Mouse (Mus musculus) heart, embryonic 14.5 days (tissue): Measurements from ENCODE around the gene Gm42957. TPM values are rescaled to one million over a fixed set of nuclear protein-coding genes. Genes with fewer than 3 reads are reported as not detected.

Source experiments
- ATAC-seq: fragments of 200-750 bp; cut with Nextera tagmentation; 2 replicates; pipeline ENCODE4 v1.8.0; 2017; ENCODE audit warnings: low read depth, moderate TSS enrichment; ENCODE audit not compliant: insufficient number of reproducible peaks, insufficient read depth, low FRiP score
- H3K27ac ChIP-seq, 2 experiments: fragments of 200-500 bp in 1 of 2; fragments of 300-500 bp in 1 of 2; sonication (generic) in 1 of 2; replicated peaks in 1 of 2; 2 replicates each; pipeline ENCODE4 v1.5.1; 2012 to 2014; ENCODE audit warnings: low read depth in 2 of 2, low read length in 2 of 2, control low read depth in 1 of 2, mild to moderate bottlenecking in 1 of 2, mixed read lengths in 1 of 2; ENCODE audit not compliant: control insufficient read depth in 1 of 2, insufficient read depth in 1 of 2
- H3K27me3 ChIP-seq: fragments of 300-500 bp; sonication (generic); 2 replicates; pipeline ENCODE4 v1.6.1; 2014; ENCODE audit warnings: mild to moderate bottlenecking, low read length, control low read depth; ENCODE audit not compliant: control insufficient read depth, insufficient read depth
- H3K36me3 ChIP-seq: fragments of 300-500 bp; sonication (generic); 2 replicates; pipeline ENCODE4 v1.6.1; 2014; ENCODE audit warnings: mild to moderate bottlenecking, control low read depth, low read length, mixed read lengths; ENCODE audit not compliant: control insufficient read depth, insufficient read depth
- H3K4me1 ChIP-seq, 2 experiments: fragments of 200-500 bp in 1 of 2; fragments of 300-500 bp in 1 of 2; sonication (generic) in 1 of 2; 2 replicates each; pipeline ENCODE4 v1.6.1; 2012 to 2014; ENCODE audit warnings: low read length in 2 of 2, control low read depth in 1 of 2, mixed read lengths in 1 of 2; ENCODE audit not compliant: control insufficient read depth in 2 of 2, insufficient read depth in 2 of 2
- H3K4me2 ChIP-seq: fragments of 300-500 bp; sonication (generic); 2 replicates; pipeline ENCODE4 v1.6.1; 2014; ENCODE audit warnings: mild to moderate bottlenecking, low read length
- H3K4me3 ChIP-seq, 2 experiments: fragments of 200-500 bp in 1 of 2; fragments of 300-500 bp in 1 of 2; sonication (generic) in 1 of 2; 2 replicates each; pipeline ENCODE4 v1.5.1; 2012 to 2014; ENCODE audit warnings: low read length in 2 of 2, mild to moderate bottlenecking in 2 of 2, control low read depth in 1 of 2, low read depth in 1 of 2, moderate library complexity in 1 of 2; ENCODE audit not compliant: control insufficient read depth in 1 of 2, insufficient read depth in 1 of 2
- H3K9ac ChIP-seq: fragments of 300-500 bp; sonication (generic); 2 replicates; pipeline ENCODE4 v1.6.1; 2014; ENCODE audit warnings: mild to moderate bottlenecking, low read length
- H3K9me3 ChIP-seq: fragments of 300-500 bp; sonication (generic); 2 replicates; pipeline ENCODE4 v1.6.1; 2016; ENCODE audit warnings: low read length, control low read depth; ENCODE audit not compliant: control insufficient read depth
- WGBS: fragments of 180-500 bp; shearing (Covaris S2); extraction: QIAGEN DNeasy Blood & Tissue Kit; methylation state at CpG from one replicate; pipeline ENCODE4 v1.1.7; 2014; 5-methylcytosine and 5-hydroxymethylcytosine counted together
- polyA plus RNA-seq: library from polyadenylated mRNA; unstranded; fragments of >200 nt; fragmentation: Nextera tagmentation; extraction: Ambion mirVana; gene quantifications from 2 replicates; pipeline ENCODE4 v1.2.1, GENCODE M21; 2014

Gm42957 gene
- polyA plus RNA-seq, 1 experiment from 2014 or later, result 0.07 TPM

DNA sequence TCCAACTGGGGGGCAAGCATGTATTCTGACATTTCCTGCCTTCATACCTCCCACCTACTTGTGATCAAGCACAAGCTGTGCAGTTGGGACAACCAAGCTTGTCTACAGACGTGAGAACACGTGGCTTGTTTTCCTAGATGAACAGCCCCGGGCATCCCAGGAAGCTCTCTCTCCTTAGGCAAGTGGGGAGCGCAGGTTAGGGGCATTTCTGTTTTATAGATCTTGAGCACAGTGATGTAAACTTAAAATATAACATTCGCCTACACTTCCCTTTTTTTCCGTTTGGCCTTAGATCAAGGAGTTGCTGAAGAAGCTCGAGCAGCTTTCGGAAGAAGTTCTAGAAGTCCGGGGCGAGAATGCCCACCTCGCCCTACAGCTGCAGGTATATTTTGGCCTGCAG, 53.6 kb downstream of the Gm42957 start:
- WGBS, result 73% methylated on average over 11 of the region's 11 CpGs
- no peaks in the 10 kb centered on the region for H3K36me3 ChIP-seq
- peaks cover 0 to 5% of the 10 kb centered on the region in 2 experiments; a peak in 1 of 4 replicates for H3K4me1 ChIP-seq
- peaks cover 16% of the 10 kb centered on the region; the same call in 1 of the 2 replicates for H3K27me3 ChIP-seq
- no peak overlapping the region for H3K4me3 ChIP-seq
- no peaks in the 10 kb centered on the region for H3K9me3 ChIP-seq
- no peak overlapping the region for H3K9ac ChIP-seq
- no peak for ATAC-seq
- no peak overlapping the region for H3K27ac ChIP-seq
- no peak overlapping the region for H3K4me2 ChIP-seq

DNA sequence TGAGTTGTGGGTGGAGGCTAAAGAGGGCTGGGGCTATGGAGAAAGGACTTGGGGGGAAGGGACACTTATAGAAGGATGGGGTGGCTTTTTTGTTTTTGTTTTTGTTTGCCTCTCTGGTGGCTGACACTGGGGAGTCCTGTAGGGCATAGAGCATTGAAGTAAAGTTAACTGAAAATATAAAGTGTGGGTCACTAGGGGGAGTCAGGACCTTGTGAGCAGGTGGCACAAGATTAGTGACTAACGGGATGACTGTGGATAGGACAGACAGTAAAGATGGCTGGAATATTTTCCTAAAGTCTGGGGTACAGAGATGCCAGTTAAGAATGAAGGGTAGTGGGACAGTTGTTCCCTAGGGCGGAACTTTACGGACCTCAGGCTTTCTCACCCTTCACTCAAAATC, 55.0 kb downstream of the Gm42957 start:
- Histone ChIP-seq H3K27me3 (peaks cover 4% of the 10 kb centered on the region; the same call in 1 of the 2 replicates), H3K9ac (no peak overlapping the region), H3K4me3 (no peak overlapping the region), H3K27ac (no peak overlapping the region), H3K36me3 (no peaks in the 10 kb centered on the region), H3K4me1 (peaks cover 2 to 7% of the 10 kb centered on the region in 2 experiments; a peak in 2 of 4 replicates), H3K4me2 (no peak overlapping the region), H3K9me3 (no peaks in the 10 kb centered on the region)
- 53% methylated on average over 3 of the region's 3 CpGs for whole genome bisulfite sequencing
- no peak for ATAC-seq

DNA sequence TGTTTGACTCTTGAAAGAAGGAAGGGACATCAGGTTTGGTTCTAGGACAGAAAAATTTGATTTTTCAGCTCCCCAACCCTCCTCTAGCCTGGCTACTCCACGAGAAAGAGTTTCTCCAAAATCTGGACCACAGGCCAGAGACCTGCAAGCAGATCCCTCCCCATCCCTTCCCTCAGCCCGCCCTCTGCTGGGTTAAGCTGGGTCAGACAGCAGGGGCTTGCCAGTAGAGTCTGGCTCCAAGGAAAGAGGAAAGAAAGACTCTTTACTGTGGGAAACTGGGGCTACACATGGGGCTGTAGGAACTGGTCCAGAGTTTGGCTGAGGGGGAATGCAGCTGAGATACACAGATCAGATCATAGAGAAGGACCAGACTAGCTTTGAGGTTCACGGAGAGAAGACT, 57.2 kb downstream of the Gm42957 start:
- 25% methylated on average over 3 of the region's 3 CpGs for WGBS
- no peaks in the 10 kb centered on the region for H3K9me3 ChIP-seq
- no peak overlapping the region for H3K27ac ChIP-seq
- no peak overlapping the region for H3K9ac ChIP-seq
- H3K4me3 ChIP-seq, result no peak overlapping the region
- H3K27me3 ChIP-seq, result no peaks in the 10 kb centered on the region
- no peak for ATAC-seq
- no peaks in the 10 kb centered on the region for H3K36me3 ChIP-seq
- H3K4me1 ChIP-seq, result peaks cover 2 to 14% of the 10 kb centered on the region in 2 experiments; a peak in 3 of 4 replicates
- H3K4me2 ChIP-seq, result no peak overlapping the region

DNA sequence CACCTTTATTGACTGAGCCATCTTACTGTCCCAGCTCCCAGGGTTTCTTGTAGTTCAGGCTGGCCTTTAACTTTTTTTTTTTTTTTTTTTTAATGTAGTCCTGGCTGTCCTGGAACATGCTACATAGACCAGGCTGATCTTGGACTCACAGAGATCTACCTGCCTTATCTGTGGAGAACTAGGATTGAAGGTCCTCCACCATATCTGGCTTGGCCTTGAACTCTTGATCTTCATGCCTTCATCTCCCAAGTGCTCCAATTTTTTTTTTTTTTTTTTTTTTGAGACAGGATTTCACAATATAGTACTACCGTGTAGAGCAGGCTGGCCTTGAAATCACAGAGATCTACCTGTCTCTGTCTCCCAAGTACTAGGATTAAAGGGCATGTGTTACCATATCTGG, 58.3 kb downstream of the Gm42957 start:
- no peaks in the 10 kb centered on the region for H3K9me3 ChIP-seq
- peaks cover 4 to 20% of the 10 kb centered on the region in 2 experiments; a peak in 3 of 4 replicates for H3K4me1 ChIP-seq
- no peaks in the 10 kb centered on the region for H3K36me3 ChIP-seq
- no peak overlapping the region for H3K4me2 ChIP-seq
- no peak overlapping the region for H3K4me3 ChIP-seq
- ATAC-seq, result no peak
- H3K27me3 ChIP-seq, result no peaks in the 10 kb centered on the region
- 64% methylated on average over 1 of the region's 1 CpGs for WGBS
- no peak overlapping the region for H3K27ac ChIP-seq
- H3K9ac ChIP-seq, result no peak overlapping the region

DNA sequence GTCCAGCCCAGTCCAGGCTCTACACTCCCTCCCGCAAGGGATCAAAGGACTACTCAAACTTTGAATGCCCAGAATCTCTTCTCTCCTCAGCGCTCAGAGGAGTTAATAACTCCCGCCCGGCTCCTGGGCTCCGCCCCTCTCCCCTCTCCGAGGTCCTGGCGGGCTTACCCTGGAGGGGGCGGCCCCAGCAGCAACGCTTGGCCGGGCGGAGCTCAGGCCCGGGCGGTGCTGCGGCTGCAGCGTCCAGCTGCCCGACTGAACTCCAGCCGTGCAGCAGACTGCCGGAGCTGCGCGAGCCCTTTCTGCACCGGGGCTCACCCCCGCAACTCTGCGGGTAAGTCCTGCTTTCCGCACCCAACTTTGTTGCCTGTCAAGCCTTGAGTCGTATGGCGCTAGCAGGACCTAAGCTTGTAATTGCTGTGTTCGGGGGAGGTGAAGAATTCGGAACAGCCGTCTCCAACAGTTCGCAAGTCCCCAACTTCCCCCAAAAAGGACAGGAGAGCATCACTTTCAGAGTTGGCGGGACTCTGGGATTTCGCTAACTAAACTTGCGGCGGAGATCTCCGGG, 61.0 kb downstream of the Gm42957 start, which contains the start of gene Pias3:
Gene Pias3 (plus strand): TSS at position 187 of the 568 bp plus-strand sequence.
- H3K4me2 ChIP-seq, result peak within 1 kb of the TSS; percentile 82
- H3K9me3 ChIP-seq, result no peaks in the 10 kb centered on the region
- peak within 1 kb of the TSS; percentile 81 to 85 for H3K4me3 ChIP-seq
- WGBS, result under 1% methylated on average over 35 of the region's 35 CpGs
- peak within 1 kb of the TSS; percentile 92 to 95 for H3K27ac ChIP-seq
- peaks cover 4 to 20% of the 10 kb centered on the region in 2 experiments for H3K4me1 ChIP-seq
- no peaks in the 10 kb centered on the region for H3K27me3 ChIP-seq
- peak; percentile 86 for ATAC-seq
- peaks cover 21% of the 10 kb centered on the region for H3K36me3 ChIP-seq
- H3K9ac ChIP-seq, result peak within 1 kb of the TSS; percentile 76

DNA sequence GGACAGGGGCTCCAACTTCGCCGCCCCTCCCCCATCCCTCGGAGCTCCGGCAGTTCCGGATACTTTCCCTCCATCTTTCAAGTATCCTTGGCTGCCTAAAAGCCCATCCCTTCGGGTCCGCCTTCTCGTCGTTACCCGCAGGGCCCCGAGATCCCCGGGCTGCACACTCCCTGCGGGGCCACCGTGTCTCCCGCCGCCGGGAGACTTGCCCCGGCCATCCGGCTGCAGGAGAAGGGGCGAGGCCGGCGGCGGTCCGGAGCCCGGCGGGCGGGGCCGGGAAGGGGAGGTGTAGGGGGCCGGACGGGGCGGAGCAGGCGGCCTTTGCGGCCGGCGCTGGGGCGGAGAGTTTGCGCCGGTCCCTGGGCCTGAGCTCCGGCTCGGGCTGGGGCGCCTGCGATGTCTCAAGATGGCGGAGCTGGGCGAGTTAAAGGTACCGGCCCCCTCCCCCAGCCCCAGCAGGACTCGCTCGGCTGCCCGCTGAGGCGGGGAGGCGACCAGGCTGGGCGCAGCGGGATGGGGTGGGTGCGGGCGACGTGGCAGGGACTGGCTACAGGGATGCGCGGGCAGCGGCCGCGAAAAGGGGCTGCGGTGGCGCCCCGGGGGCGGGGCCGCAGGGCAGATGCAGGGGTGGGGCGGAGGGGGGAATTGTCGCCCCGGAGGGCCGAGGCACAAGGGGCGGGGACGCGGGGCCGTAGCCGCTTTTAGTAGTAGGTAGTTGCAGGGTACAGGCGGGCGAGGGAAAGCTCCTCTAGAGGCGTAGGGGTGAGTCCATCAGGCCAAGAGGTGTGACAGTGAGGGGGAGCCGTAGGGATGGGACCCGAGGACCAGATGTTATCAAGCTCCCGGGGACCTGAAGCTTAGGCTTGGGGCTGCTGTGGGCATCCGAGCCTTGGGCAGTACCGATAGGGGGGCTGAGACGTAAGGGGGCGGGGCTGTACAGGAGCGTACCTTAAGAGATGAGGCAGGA, 61.8 kb downstream of the Gm42957 start:
- Histone ChIP-seq H3K4me1 (peaks cover 4 to 20% of the 10 kb centered on the region in 2 experiments), H3K9ac (peak overlapping the region; percentile 76), H3K4me2 (peak overlapping the region; percentile 82), H3K27me3 (no peaks in the 10 kb centered on the region), H3K36me3 (peaks cover 28% of the 10 kb centered on the region), H3K27ac (peak overlapping the region; percentile 92 to 95), H3K9me3 (no peaks in the 10 kb centered on the region), H3K4me3 (peak overlapping the region; percentile 81 to 85)
- WGBS, result under 1% methylated on average over 84 of the region's 85 CpGs
- ATAC-seq, result peak; percentile 91

DNA sequence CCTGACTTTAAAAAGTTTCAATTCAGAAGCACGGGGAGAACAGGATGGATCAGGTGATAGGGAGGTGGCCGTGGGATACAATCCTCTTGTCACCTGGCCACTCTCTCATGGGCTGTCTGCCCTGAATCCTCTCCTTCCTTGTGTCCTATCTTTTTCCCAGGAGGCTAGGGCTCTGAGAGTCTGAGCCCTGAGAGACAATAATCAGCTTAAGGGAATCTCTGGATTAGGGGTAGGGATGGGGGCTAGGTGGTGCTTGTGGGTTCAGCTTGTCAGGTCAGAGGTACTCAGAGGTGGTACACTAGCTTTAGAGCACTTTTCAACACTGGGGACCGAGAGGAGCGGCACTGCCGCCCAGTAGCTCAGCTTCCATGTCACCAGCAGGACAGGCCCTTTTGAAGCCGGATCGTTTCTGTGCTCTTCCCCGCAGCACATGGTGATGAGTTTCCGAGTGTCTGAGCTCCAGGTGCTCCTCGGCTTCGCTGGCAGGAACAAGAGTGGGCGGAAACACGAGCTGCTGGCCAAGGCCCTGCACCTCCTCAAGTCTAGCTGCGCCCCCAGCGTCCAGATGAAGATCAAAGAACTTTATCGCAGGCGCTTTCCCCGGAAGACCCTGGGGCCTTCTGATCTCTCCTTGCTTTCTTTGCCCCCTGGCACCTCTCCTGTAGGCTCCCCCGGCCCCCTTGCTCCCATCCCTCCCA, 63.9 kb downstream of the Gm42957 start:
- peaks cover 2 to 20% of the 10 kb centered on the region in 2 experiments for H3K4me1 ChIP-seq
- ATAC-seq, result no peak
- WGBS, result 41% methylated on average over 19 of the region's 19 CpGs
- H3K27ac ChIP-seq, result no peak overlapping the region
- no peak overlapping the region for H3K4me2 ChIP-seq
- H3K27me3 ChIP-seq, result no peaks in the 10 kb centered on the region
- peaks cover 49% of the 10 kb centered on the region for H3K36me3 ChIP-seq
- H3K4me3 ChIP-seq, result no peak overlapping the region
- no peak overlapping the region for H3K9ac ChIP-seq
- H3K9me3 ChIP-seq, result no peaks in the 10 kb centered on the region
